Mouse (Mus musculus): ENCODE measurements around the gene Mtx3. TPM values are rescaled to one million over a fixed set of nuclear protein-coding genes. Genes with fewer than 3 reads are reported as not detected.
A peak's percentile ranks its signal among the peaks of the same experiment; 100 is the strongest.
"Not testable (repeated sequence)": the region's sequence is repeated elsewhere in the genome, so short reads cannot be mapped to it uniquely, and the experiment has no call there.

The Mtx3 gene
- polyA plus RNA-seq (2014; fragmentation: Nextera tagmentation; extraction: Ambion mirVana): 6.9 and 9.0 TPM in 2 replicates

- no peaks in the 10 kb centered on the region for H3K27me3 ChIP-seq (ENCODE audit: control insufficient read depth, insufficient read depth, low read length)
- peak within 1 kb of the TSS; percentile 97 for H3K4me3 ChIP-seq (ENCODE audit: low read depth, low read length)
- ATAC-seq (ENCODE audit: low read depth): peak; percentile 99
- peak within 1 kb of the TSS; percentile 81 for H3K4me2 ChIP-seq (ENCODE audit: low read depth, low read length)
- H3K9ac ChIP-seq (replicated peaks; ENCODE audit: low read depth, low read length): peak within 1 kb of the TSS; percentile 81
- H3K4me1 ChIP-seq (ENCODE audit: control insufficient read depth, insufficient read depth, low read length): peaks cover 10% of the 10 kb centered on the region
- H3K9me3 ChIP-seq (ENCODE audit: control insufficient read depth, low read length): no peaks in the 10 kb centered on the region
- 2% methylated on average over 40 of the region's 40 CpGs for WGBS
- peaks cover 17% of the 10 kb centered on the region for H3K36me3 ChIP-seq (ENCODE audit: control insufficient read depth, insufficient read depth, low read length)
- peak within 1 kb of the TSS; percentile 85 for H3K27ac ChIP-seq (ENCODE audit: low read depth, low read length)
These were observed at the start of gene Mtx3 for GRCm38 (mm10) chr13:92844586-92845221. TSS of gene Mtx3 (plus strand) at chr13:92844760.

GRCm38 (mm10) chr13:92798830-92799229, 45.7 kb upstream of the Mtx3 start:
- 72% methylated on average over 2 of the region's 2 CpGs for WGBS

GRCm38 (mm10) chr13:92799306-92799925, 45.1 kb upstream of the Mtx3 start:
- no peaks in the 10 kb centered on the region for H3K9me3 ChIP-seq (ENCODE audit: control insufficient read depth, low read length)
- WGBS: 61% methylated on average over 7 of the region's 7 CpGs
- peaks cover 2% of the 10 kb centered on the region; the same call in 1 of the 2 replicates for H3K27me3 ChIP-seq (ENCODE audit: control insufficient read depth, insufficient read depth, low read length)
- ATAC-seq (ENCODE audit: low read depth): peak; percentile 41; the same call in 1 of the 2 replicates
- H3K9ac ChIP-seq (replicated peaks; ENCODE audit: low read depth, low read length): no peak overlapping the region
- H3K4me2 ChIP-seq (ENCODE audit: low read depth, low read length): no peak overlapping the region
- H3K4me1 ChIP-seq (ENCODE audit: control insufficient read depth, insufficient read depth, low read length): peaks cover 4% of the 10 kb centered on the region; the same call in 1 of the 2 replicates
- 0 out of 2 replicates have a peak overlapping the region, but pooled peaks have one; percentile 2 for H3K27ac ChIP-seq (ENCODE audit: low read depth, low read length)
- H3K36me3 ChIP-seq (ENCODE audit: control insufficient read depth, insufficient read depth, low read length): no peaks in the 10 kb centered on the region
- no peak overlapping the region for H3K4me3 ChIP-seq (ENCODE audit: low read depth, low read length)

More at GRCm38 (mm10) chr13:92798830-92799229, 45.7 kb upstream of the Mtx3 start:
- Histone ChIP-seq H3K27me3 (ENCODE audit: control insufficient read depth, insufficient read depth, low read length) (peaks cover 3% of the 10 kb centered on the region; the same call in 1 of the 2 replicates), H3K9me3 (ENCODE audit: control insufficient read depth, low read length) (no peaks in the 10 kb centered on the region), H3K4me2 (ENCODE audit: low read depth, low read length) (no peak overlapping the region), H3K4me3 (ENCODE audit: low read depth, low read length) (no peak overlapping the region), H3K4me1 (ENCODE audit: control insufficient read depth, insufficient read depth, low read length) (peaks cover 4% of the 10 kb centered on the region; the same call in 1 of the 2 replicates), H3K36me3 (ENCODE audit: control insufficient read depth, insufficient read depth, low read length) (no peaks in the 10 kb centered on the region), H3K9ac (replicated peaks; ENCODE audit: low read depth, low read length) (no peak overlapping the region), H3K27ac (ENCODE audit: low read depth, low read length) (no peak overlapping the region)
- no peak for ATAC-seq (ENCODE audit: low read depth)

- no peak for ATAC-seq (ENCODE audit: low read depth)
- Histone ChIP-seq H3K4me3 (ENCODE audit: low read depth, low read length) (no peak overlapping the region), H3K27me3 (ENCODE audit: control insufficient read depth, insufficient read depth, low read length) (no peaks in the 10 kb centered on the region), H3K27ac (ENCODE audit: low read depth, low read length) (no peak overlapping the region), H3K9ac (replicated peaks; ENCODE audit: low read depth, low read length) (no peak overlapping the region), H3K4me2 (ENCODE audit: low read depth, low read length) (no peak overlapping the region), H3K4me1 (ENCODE audit: control insufficient read depth, insufficient read depth, low read length) (no peaks in the 10 kb centered on the region), H3K36me3 (ENCODE audit: control insufficient read depth, insufficient read depth, low read length) (no peaks in the 10 kb centered on the region), H3K9me3 (ENCODE audit: control insufficient read depth, low read length) (no peaks in the 10 kb centered on the region)
These were observed 37.8 kb upstream of the Mtx3 start for GRCm38 (mm10) chr13:92806785-92807184.

GRCm38 (mm10) chr13:92807849-92808248, 36.7 kb upstream of the Mtx3 start:
- H3K27me3 ChIP-seq (ENCODE audit: control insufficient read depth, insufficient read depth, low read length): no peaks in the 10 kb centered on the region
- no peaks in the 10 kb centered on the region for H3K9me3 ChIP-seq (ENCODE audit: control insufficient read depth, low read length)
- H3K4me3 ChIP-seq (ENCODE audit: low read depth, low read length): no peak overlapping the region
- H3K36me3 ChIP-seq (ENCODE audit: control insufficient read depth, insufficient read depth, low read length): no peaks in the 10 kb centered on the region
- no peaks in the 10 kb centered on the region for H3K4me1 ChIP-seq (ENCODE audit: control insufficient read depth, insufficient read depth, low read length)
- ATAC-seq (ENCODE audit: low read depth): no peak
- no peak overlapping the region for H3K9ac ChIP-seq (replicated peaks; ENCODE audit: low read depth, low read length)
- no peak overlapping the region for H3K4me2 ChIP-seq (ENCODE audit: low read depth, low read length)
- 90% methylated on average over 3 of the region's 3 CpGs for WGBS
- no peak overlapping the region for H3K27ac ChIP-seq (ENCODE audit: low read depth, low read length)

GRCm38 (mm10) chr13:92810592-92810991, 34.0 kb upstream of the Mtx3 start:
- not testable (repeated sequence) for ATAC-seq (ENCODE audit: low read depth); H3K4me2 ChIP-seq (ENCODE audit: low read depth, low read length); H3K9me3 ChIP-seq (ENCODE audit: control insufficient read depth, low read length); H3K9ac ChIP-seq (replicated peaks; ENCODE audit: low read depth, low read length); H3K27me3 ChIP-seq (ENCODE audit: control insufficient read depth, insufficient read depth, low read length); H3K27ac ChIP-seq (ENCODE audit: low read depth, low read length); H3K4me1 ChIP-seq (ENCODE audit: control insufficient read depth, insufficient read depth, low read length); H3K4me3 ChIP-seq (ENCODE audit: low read depth, low read length); H3K36me3 ChIP-seq (ENCODE audit: control insufficient read depth, insufficient read depth, low read length)
- 86% methylated on average over 1 of the region's 1 CpGs for WGBS

- Histone ChIP-seq H3K9me3 (ENCODE audit: control insufficient read depth, low read length) (no peaks in the 10 kb centered on the region), H3K27ac (ENCODE audit: low read depth, low read length) (no peak overlapping the region), H3K27me3 (ENCODE audit: control insufficient read depth, insufficient read depth, low read length) (no peaks in the 10 kb centered on the region), H3K36me3 (ENCODE audit: control insufficient read depth, insufficient read depth, low read length) (no peaks in the 10 kb centered on the region), H3K4me1 (ENCODE audit: control insufficient read depth, insufficient read depth, low read length) (no peaks in the 10 kb centered on the region), H3K4me2 (ENCODE audit: low read depth, low read length) (no peak overlapping the region), H3K9ac (replicated peaks; ENCODE audit: low read depth, low read length) (no peak overlapping the region), H3K4me3 (ENCODE audit: low read depth, low read length) (no peak overlapping the region)
- ATAC-seq (ENCODE audit: low read depth): no peak
- 89% methylated on average over 5 of the region's 5 CpGs for WGBS
These were observed 28.2 kb upstream of the Mtx3 start for GRCm38 (mm10) chr13:92816329-92816728.

GRCm38 (mm10) chr13:92817357-92817756, 27.2 kb upstream of the Mtx3 start:
- H3K4me3 ChIP-seq (ENCODE audit: low read depth, low read length): no peak overlapping the region
- H3K4me2 ChIP-seq (ENCODE audit: low read depth, low read length): no peak overlapping the region
- WGBS: 77% methylated on average over 3 of the region's 3 CpGs
- no peaks in the 10 kb centered on the region for H3K4me1 ChIP-seq (ENCODE audit: control insufficient read depth, insufficient read depth, low read length)
- no peak for ATAC-seq (ENCODE audit: low read depth)
- H3K9ac ChIP-seq (replicated peaks; ENCODE audit: low read depth, low read length): no peak overlapping the region
- no peaks in the 10 kb centered on the region for H3K36me3 ChIP-seq (ENCODE audit: control insufficient read depth, insufficient read depth, low read length)
- H3K27ac ChIP-seq (ENCODE audit: low read depth, low read length): no peak overlapping the region
- H3K9me3 ChIP-seq (ENCODE audit: control insufficient read depth, low read length): no peaks in the 10 kb centered on the region
- no peaks in the 10 kb centered on the region for H3K27me3 ChIP-seq (ENCODE audit: control insufficient read depth, insufficient read depth, low read length)

- 36% methylated on average over 10 of the region's 10 CpGs for WGBS
- Histone ChIP-seq H3K27me3 (ENCODE audit: control insufficient read depth, insufficient read depth, low read length) (no peaks in the 10 kb centered on the region), H3K4me1 (ENCODE audit: control insufficient read depth, insufficient read depth, low read length) (no peaks in the 10 kb centered on the region; the same call in 1 of the 2 replicates), H3K9ac (replicated peaks; ENCODE audit: low read depth, low read length) (no peak overlapping the region), H3K9me3 (ENCODE audit: control insufficient read depth, low read length) (no peaks in the 10 kb centered on the region), H3K36me3 (ENCODE audit: control insufficient read depth, insufficient read depth, low read length) (no peaks in the 10 kb centered on the region), H3K27ac (ENCODE audit: low read depth, low read length) (no peak overlapping the region), H3K4me2 (ENCODE audit: low read depth, low read length) (no peak overlapping the region), H3K4me3 (ENCODE audit: low read depth, low read length) (no peak overlapping the region)
- peak; percentile 65; the same call in 1 of the 2 replicates for ATAC-seq (ENCODE audit: low read depth)
These were observed 15.7 kb upstream of the Mtx3 start for GRCm38 (mm10) chr13:92828820-92829219.

Data from neural tube, embryonic 14.5 days (tissue).